Mouse (Mus musculus): Measurements from ENCODE around the gene Abcc8. TPM values are rescaled to one million over a fixed set of nuclear protein-coding genes. Genes with fewer than 3 reads are reported as not detected.
"Not testable (repeated sequence)": the region's sequence is repeated elsewhere in the genome, so short reads cannot be mapped to it uniquely, and the experiment has no call there.

Abcc8 gene
- polyA plus RNA-seq, 2 experiments = 0.13 TPM

- Histone ChIP-seq H3K4me1 (replicated peaks; ENCODE audit: control insufficient read depth in 2 of 2, insufficient read depth in 2 of 2, low read length in 1 of 2) (no peaks in the 10 kb centered on the region), H3K27ac (no peak overlapping the region), H3K9me3 (ENCODE audit: control insufficient read depth, low read length) (no peaks in the 10 kb centered on the region), H3K27me3 (ENCODE audit: control insufficient read depth, insufficient read depth, low read length) (no peaks in the 10 kb centered on the region), H3K9ac (replicated peaks) (no peak overlapping the region), H3K36me3 (replicated peaks; ENCODE audit: control insufficient read depth, insufficient read depth, low read depth) (no peaks in the 10 kb centered on the region), H3K4me3 (ENCODE audit: insufficient read depth in 1 of 2, low read depth in 2 of 2, low read length in 2 of 2) (no peak overlapping the region), H3K4me2 (ENCODE audit: low read depth) (no peak overlapping the region)
- WGBS (ENCODE audit: insufficient replicate concordance) = 27% methylated on average over 14 of the region's 14 CpGs
- ATAC-seq (ENCODE audit: insufficient read depth) (no peak), DNase-seq (ENCODE audit: low read depth in 3 of 3, low spot score in 3 of 3) (no peak)
- TF ChIP-seq EP300 (IDR thresholded peaks at IDR 0.05; ENCODE audit: low read depth) = no peak
- TF ChIP-seq CTCF (IDR thresholded peaks at IDR 0.05; ENCODE audit: low read depth) = no peak
Observed at GRCm38 (mm10) chr7:46201649-46202048, 21.8 kb upstream of the Abcc8 start.

GRCm38 (mm10) chr7:46200021-46200420, 20.2 kb upstream of the Abcc8 start:
- H3K27me3 ChIP-seq (ENCODE audit: control insufficient read depth, insufficient read depth, low read length) = no peaks in the 10 kb centered on the region
- H3K9me3 ChIP-seq (ENCODE audit: control insufficient read depth, low read length) = no peaks in the 10 kb centered on the region
- no peak overlapping the region for H3K9ac ChIP-seq (replicated peaks)
- no peak for TF ChIP-seq EP300 (IDR thresholded peaks at IDR 0.05; ENCODE audit: low read depth)
- H3K27ac ChIP-seq = no peak overlapping the region
- no peak for DNase-seq (ENCODE audit: low read depth in 3 of 3, low spot score in 3 of 3)
- no peak overlapping the region for H3K4me2 ChIP-seq (ENCODE audit: low read depth)
- no peak overlapping the region for H3K4me3 ChIP-seq (ENCODE audit: insufficient read depth in 1 of 2, low read depth in 2 of 2, low read length in 2 of 2)
- 43% methylated on average over 6 of the region's 6 CpGs for WGBS (ENCODE audit: insufficient replicate concordance)
- H3K36me3 ChIP-seq (replicated peaks; ENCODE audit: control insufficient read depth, insufficient read depth, low read depth) = no peaks in the 10 kb centered on the region
- no peaks in the 10 kb centered on the region for H3K4me1 ChIP-seq (replicated peaks; ENCODE audit: control insufficient read depth in 2 of 2, insufficient read depth in 2 of 2, low read length in 1 of 2)
- no peak for ATAC-seq (ENCODE audit: insufficient read depth)

- ATAC-seq (ENCODE audit: insufficient read depth) (no peak), DNase-seq (ENCODE audit: low read depth in 3 of 3, low spot score in 3 of 3) (no peak)
- Histone ChIP-seq H3K9ac (replicated peaks) (no peak overlapping the region), H3K9me3 (ENCODE audit: control insufficient read depth, low read length) (no peaks in the 10 kb centered on the region), H3K4me3 (ENCODE audit: insufficient read depth in 1 of 2, low read depth in 2 of 2, low read length in 2 of 2) (no peak overlapping the region), H3K27me3 (ENCODE audit: control insufficient read depth, insufficient read depth, low read length) (no peaks in the 10 kb centered on the region), H3K27ac (no peak overlapping the region), H3K4me2 (ENCODE audit: low read depth) (no peak overlapping the region), H3K4me1 (replicated peaks; ENCODE audit: control insufficient read depth in 2 of 2, insufficient read depth in 2 of 2, low read length in 1 of 2) (no peaks in the 10 kb centered on the region), H3K36me3 (replicated peaks; ENCODE audit: control insufficient read depth, insufficient read depth, low read depth) (no peaks in the 10 kb centered on the region)
- WGBS (ENCODE audit: insufficient replicate concordance) = 62% methylated on average over 5 of the region's 5 CpGs
- TF ChIP-seq CTCF (IDR thresholded peaks at IDR 0.05; ENCODE audit: low read depth) = no peak
- TF ChIP-seq EP300 (IDR thresholded peaks at IDR 0.05; ENCODE audit: low read depth) = no peak
Observed at GRCm38 (mm10) chr7:46195356-46195755, 15.5 kb upstream of the Abcc8 start.

GRCm38 (mm10) chr7:46184232-46184631, 4.4 kb upstream of the Abcc8 start:
- TF ChIP-seq EP300 (IDR thresholded peaks at IDR 0.05; ENCODE audit: low read depth) (no peak), CTCF (IDR thresholded peaks at IDR 0.05; ENCODE audit: low read depth) (no peak)
- Histone ChIP-seq H3K36me3 (replicated peaks; ENCODE audit: control insufficient read depth, insufficient read depth, low read depth) (no peaks in the 10 kb centered on the region), H3K9ac (replicated peaks) (no peak overlapping the region), H3K4me2 (ENCODE audit: low read depth) (no peak overlapping the region), H3K27ac (no peak overlapping the region), H3K4me1 (replicated peaks; ENCODE audit: control insufficient read depth in 2 of 2, insufficient read depth in 2 of 2, low read length in 1 of 2) (no peaks in the 10 kb centered on the region), H3K27me3 (ENCODE audit: control insufficient read depth, insufficient read depth, low read length) (peaks cover 15% of the 10 kb centered on the region), H3K4me3 (ENCODE audit: insufficient read depth in 1 of 2, low read depth in 2 of 2, low read length in 2 of 2) (no peak overlapping the region), H3K9me3 (ENCODE audit: control insufficient read depth, low read length) (no peaks in the 10 kb centered on the region)
- DNase-seq (ENCODE audit: low read depth in 3 of 3, low spot score in 3 of 3) (no peak), ATAC-seq (ENCODE audit: insufficient read depth) (no peak)

- Histone ChIP-seq H3K27me3 (ENCODE audit: control insufficient read depth, insufficient read depth, low read length) (peaks cover 25% of the 10 kb centered on the region), H3K9me3 (ENCODE audit: control insufficient read depth, low read length) (no peaks in the 10 kb centered on the region), H3K4me1 (replicated peaks; ENCODE audit: control insufficient read depth in 2 of 2, insufficient read depth in 2 of 2, low read length in 1 of 2) (no peaks in the 10 kb centered on the region), H3K4me3 (ENCODE audit: insufficient read depth in 1 of 2, low read depth in 2 of 2, low read length in 2 of 2) (no peak overlapping the region), H3K36me3 (replicated peaks; ENCODE audit: control insufficient read depth, insufficient read depth, low read depth) (no peaks in the 10 kb centered on the region), H3K4me2 (ENCODE audit: low read depth) (no peak overlapping the region), H3K9ac (replicated peaks) (no peak overlapping the region), H3K27ac (no peak overlapping the region)
- DNase-seq (ENCODE audit: low read depth in 3 of 3, low spot score in 3 of 3) = no peak
- TF ChIP-seq EP300 (IDR thresholded peaks at IDR 0.05; ENCODE audit: low read depth) = no peak
- peak; percentile 87 for TF ChIP-seq CTCF (IDR thresholded peaks at IDR 0.05; ENCODE audit: low read depth)
- ATAC-seq (ENCODE audit: insufficient read depth) = no peak
- WGBS (ENCODE audit: insufficient replicate concordance) = 5% methylated on average over 3 of the region's 3 CpGs
Observed at GRCm38 (mm10) chr7:46181590-46181989, 1.8 kb upstream of the Abcc8 start.

- 59% methylated on average over 1 of the region's 1 CpGs for WGBS (ENCODE audit: insufficient replicate concordance)
- ATAC-seq (ENCODE audit: insufficient read depth); H3K27ac ChIP-seq; H3K27me3 ChIP-seq (ENCODE audit: control insufficient read depth, insufficient read depth, low read length); H3K4me2 ChIP-seq (ENCODE audit: low read depth); H3K4me1 ChIP-seq (replicated peaks; ENCODE audit: control insufficient read depth in 2 of 2, insufficient read depth in 2 of 2, low read length in 1 of 2); H3K9me3 ChIP-seq (ENCODE audit: control insufficient read depth, low read length); H3K9ac ChIP-seq (replicated peaks); DNase-seq (ENCODE audit: low read depth in 3 of 3, low spot score in 3 of 3); H3K36me3 ChIP-seq (replicated peaks; ENCODE audit: control insufficient read depth, insufficient read depth, low read depth); H3K4me3 ChIP-seq (ENCODE audit: insufficient read depth in 1 of 2, low read depth in 2 of 2, low read length in 2 of 2): not testable (repeated sequence)
Observed at GRCm38 (mm10) chr7:46168980-46169379, 10.9 kb downstream of the Abcc8 start.
